Mouse (Mus musculus) liver, embryonic 12.5 days (tissue): ENCODE results near the gene Prickle4. TPM values are rescaled to one million over a fixed set of nuclear protein-coding genes. Genes with fewer than 3 reads are reported as not detected.
"Not testable (repeated sequence)": the region's sequence is repeated elsewhere in the genome, so short reads cannot be mapped to it uniquely, and the experiment has no call there.

Source experiments
- ATAC-seq: fragments of 200-750 bp; cut with Nextera tagmentation; 2 replicates; pipeline ENCODE4 v1.8.0; 2017; ENCODE audit warnings: moderate number of reproducible peaks, mild to moderate bottlenecking, moderate library complexity
- H3K27ac ChIP-seq: fragments of 300-500 bp; sonication (generic); 2 replicates; pipeline ENCODE4 v1.5.1; 2016; ENCODE audit warnings: mild to moderate bottlenecking
- H3K27me3 ChIP-seq: fragments of 300-500 bp; sonication (generic); replicated peaks from 2 replicates; pipeline ENCODE4 v1.6.1; 2016; ENCODE audit warnings: mild to moderate bottlenecking, moderate library complexity
- H3K36me3 ChIP-seq: fragments of 300-500 bp; sonication (generic); 2 replicates; pipeline ENCODE4 v1.6.1; 2016; ENCODE audit warnings: mild to moderate bottlenecking, moderate library complexity
- H3K4me1 ChIP-seq: fragments of 300-500 bp; sonication (generic); 2 replicates; pipeline ENCODE4 v1.6.1; 2016
- H3K4me2 ChIP-seq: fragments of 300-500 bp; sonication (generic); 2 replicates; pipeline ENCODE4 v1.6.1; 2016; ENCODE audit warnings: mild to moderate bottlenecking, moderate library complexity
- H3K4me3 ChIP-seq: fragments of 300-500 bp; sonication (generic); 2 replicates; pipeline ENCODE4 v1.5.1; 2016; ENCODE audit warnings: mild to moderate bottlenecking, moderate library complexity
- H3K9ac ChIP-seq: fragments of 300-500 bp; sonication (generic); 2 replicates; pipeline ENCODE4 v1.6.1; 2016; ENCODE audit warnings: mild to moderate bottlenecking, moderate library complexity
- H3K9me3 ChIP-seq: fragments of 300-500 bp; sonication (generic); replicated peaks from 2 replicates; pipeline ENCODE4 v1.6.1; 2016; ENCODE audit warnings: mild to moderate bottlenecking, moderate library complexity
- WGBS: fragments of 180-500 bp; shearing (Covaris S2); methylation state at CpG from one replicate; pipeline ENCODE4 v1.1.7; 2016; ENCODE audit not compliant: insufficient replicate concordance; 5-methylcytosine and 5-hydroxymethylcytosine counted together
- polyA plus RNA-seq: library from polyadenylated mRNA; unstranded; fragments of >200 nt; fragmentation: Nextera tagmentation; extraction: Ambion mirVana; gene quantifications from 2 replicates; pipeline ENCODE4 v1.2.1, GENCODE M21; 2016

Prickle4 gene
- polyA plus RNA-seq, 1 experiment from 2014 or later = not detected

- no peak for ATAC-seq
- H3K27ac ChIP-seq = no peak overlapping the region
- no peak overlapping the region for H3K4me3 ChIP-seq
- H3K27me3 ChIP-seq = no peaks in the 10 kb centered on the region
- no peak overlapping the region for H3K4me2 ChIP-seq
- no peaks in the 10 kb centered on the region for H3K9me3 ChIP-seq
- 74% methylated on average over 4 of the region's 4 CpGs for WGBS
- H3K9ac ChIP-seq = no peak overlapping the region
- H3K36me3 ChIP-seq = peaks cover 36% of the 10 kb centered on the region
- H3K4me1 ChIP-seq = peaks cover 5% of the 10 kb centered on the region; the same call in 1 of the 2 replicates
Observed at GRCm38 (mm10) chr17:47657901-47658300, 36.6 kb downstream of the Prickle4 start.

- 74% methylated on average over 5 of the region's 5 CpGs for WGBS
Observed at GRCm38 (mm10) chr17:47655697-47656096, 38.8 kb downstream of the Prickle4 start.

GRCm38 (mm10) chr17:47654346-47654745, 40.2 kb downstream of the Prickle4 start:
- H3K9me3 ChIP-seq, H3K9ac ChIP-seq, H3K4me1 ChIP-seq, H3K27ac ChIP-seq, H3K4me3 ChIP-seq, H3K27me3 ChIP-seq, H3K4me2 ChIP-seq, ATAC-seq: not testable (repeated sequence)
- H3K36me3 ChIP-seq = peaks cover 35% of the 10 kb centered on the region
- 89% methylated on average over 8 of the region's 8 CpGs for WGBS

More at GRCm38 (mm10) chr17:47655697-47656096, 38.8 kb downstream of the Prickle4 start:
- H3K4me3 ChIP-seq = no peak overlapping the region
- H3K4me2 ChIP-seq = no peak overlapping the region
- no peak for ATAC-seq
- H3K9me3 ChIP-seq = no peaks in the 10 kb centered on the region
- H3K27me3 ChIP-seq = no peaks in the 10 kb centered on the region
- H3K4me1 ChIP-seq = peaks cover 5% of the 10 kb centered on the region; the same call in 1 of the 2 replicates
- H3K36me3 ChIP-seq = peaks cover 42% of the 10 kb centered on the region
- H3K9ac ChIP-seq = no peak overlapping the region
- H3K27ac ChIP-seq = no peak overlapping the region

GRCm38 (mm10) chr17:47651953-47652352, 42.6 kb downstream of the Prickle4 start:
- WGBS = 82% methylated on average over 2 of the region's 2 CpGs
- Histone ChIP-seq H3K27ac (no peak overlapping the region), H3K36me3 (peaks cover 33% of the 10 kb centered on the region), H3K9ac (no peak overlapping the region), H3K4me1 (peaks cover 6% of the 10 kb centered on the region), H3K4me3 (no peak overlapping the region), H3K9me3 (no peaks in the 10 kb centered on the region), H3K27me3 (no peaks in the 10 kb centered on the region), H3K4me2 (no peak overlapping the region)
- ATAC-seq = no peak

- Histone ChIP-seq H3K4me2 (no peak overlapping the region), H3K9ac (no peak overlapping the region), H3K4me1 (peaks cover 31% of the 10 kb centered on the region), H3K27ac (no peak overlapping the region), H3K9me3 (no peaks in the 10 kb centered on the region), H3K4me3 (no peak overlapping the region), H3K27me3 (no peaks in the 10 kb centered on the region), H3K36me3 (peaks cover 19% of the 10 kb centered on the region)
- 65% methylated on average over 4 of the region's 4 CpGs for WGBS
- ATAC-seq = no peak
Observed at GRCm38 (mm10) chr17:47648966-47649365, 45.6 kb downstream of the Prickle4 start.

DNA sequence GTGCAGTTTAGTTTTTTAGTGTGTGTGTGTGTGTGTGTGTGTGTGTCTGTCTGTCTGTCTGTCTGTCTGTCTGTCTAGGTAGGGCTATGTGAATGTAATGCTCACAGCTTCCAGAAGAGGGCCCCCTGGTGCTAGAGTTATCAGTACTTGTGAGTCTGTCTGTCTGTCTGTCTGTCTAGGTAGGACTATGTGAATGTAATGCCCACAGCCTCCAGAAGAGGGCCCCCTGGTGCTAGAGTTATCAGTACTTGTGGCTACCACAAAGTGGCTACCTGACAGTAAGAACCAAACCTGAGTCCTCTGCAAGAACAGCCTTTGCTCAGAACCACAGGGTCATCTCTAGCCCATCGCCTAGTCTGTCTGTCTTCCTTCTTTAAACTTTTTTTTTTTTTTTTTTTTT, 47.9 kb downstream of the Prickle4 start:
- H3K9me3 ChIP-seq = no peaks in the 10 kb centered on the region
- 67% methylated on average over 1 of the region's 1 CpGs for WGBS
- H3K27me3 ChIP-seq = no peaks in the 10 kb centered on the region
- no peak overlapping the region for H3K27ac ChIP-seq
- peaks cover 32% of the 10 kb centered on the region for H3K4me1 ChIP-seq
- H3K9ac ChIP-seq = no peak overlapping the region
- H3K36me3 ChIP-seq = peaks cover 7% of the 10 kb centered on the region; the same call in 1 of the 2 replicates
- no peak overlapping the region for H3K4me2 ChIP-seq
- ATAC-seq = 0 out of 2 replicates have a peak, but pooled peaks have one; percentile 35
- H3K4me3 ChIP-seq = no peak overlapping the region

DNA sequence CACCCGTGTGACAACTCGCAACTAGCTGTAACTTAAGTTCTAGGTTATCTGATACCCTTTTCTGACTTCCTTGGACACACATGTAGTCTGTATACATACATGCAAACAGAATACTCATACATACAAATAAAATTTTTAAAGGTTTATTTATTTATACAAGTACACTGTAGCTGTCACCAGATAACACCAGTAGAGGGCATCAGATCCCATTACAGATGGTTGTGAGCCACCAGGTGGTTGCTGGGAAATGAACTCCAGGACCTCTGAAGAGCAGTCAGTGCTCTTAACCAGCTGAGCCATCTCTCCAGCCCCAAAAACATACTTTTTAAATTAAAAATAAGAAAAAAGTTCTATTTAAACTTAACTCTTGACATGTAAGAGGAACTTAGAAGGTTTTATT, 51.5 kb downstream of the Prickle4 start:
- WGBS = 84% methylated on average over 2 of the region's 2 CpGs
- ATAC-seq = no peak
- no peaks in the 10 kb centered on the region for H3K27me3 ChIP-seq

More for the DNA sequence above, 51.5 kb downstream of the Prickle4 start:
- H3K9ac ChIP-seq = no peak overlapping the region
- H3K4me1 ChIP-seq = peaks cover 31% of the 10 kb centered on the region
- H3K4me3 ChIP-seq = no peak overlapping the region
- 0 out of 2 replicates have a peak, but pooled peaks cover 3% of the 10 kb centered on the region for H3K36me3 ChIP-seq
- H3K9me3 ChIP-seq = no peaks in the 10 kb centered on the region
- H3K27ac ChIP-seq = no peak overlapping the region
- H3K4me2 ChIP-seq = no peak overlapping the region

Other genes with a start within 250 kb of the Prickle4 start
- gene Taf8, start 192.4 kb downstream of the Prickle4 start, polyA plus RNA-seq = 17.6 and 18.0 TPM in 2 replicates
- gene Ccnd3, start 189.7 kb downstream of the Prickle4 start, polyA plus RNA-seq = 546 and 555 TPM in 2 replicates
- gene Bysl, start 83.2 kb downstream of the Prickle4 start, polyA plus RNA-seq = 34.6 and 35.2 TPM in 2 replicates
- 31.2 and 32.6 TPM in 2 replicates for gene Med20, start 83.2 kb downstream of the Prickle4 start, polyA plus RNA-seq
- gene Gm20517, start 83.1 kb downstream of the Prickle4 start, polyA plus RNA-seq = 2.3 and 2.7 TPM in 2 replicates
- 5.0 and 6.2 TPM in 2 replicates for gene Usp49, start 64.0 kb downstream of the Prickle4 start, polyA plus RNA-seq
- 339 and 360 TPM in 2 replicates for gene Tomm6, start 6.3 kb downstream of the Prickle4 start, polyA plus RNA-seq
- gene Frs3, start 5.7 kb downstream of the Prickle4 start, polyA plus RNA-seq = 1.7 and 2.3 TPM in 2 replicates
- gene Gm21981, start 281 bp downstream of the Prickle4 start, polyA plus RNA-seq = 0.06 and 0.07 TPM in 2 replicates
- not detected in 2 replicates for gene Pgc, start 32.1 kb upstream of the Prickle4 start, polyA plus RNA-seq
- gene Tfeb, start 42.3 kb upstream of the Prickle4 start, polyA plus RNA-seq = 5.6 and 5.8 TPM in 2 replicates
- 2.8 and 3.5 TPM in 2 replicates for gene Mdfi, start 140.0 kb upstream of the Prickle4 start, polyA plus RNA-seq
- 13.7 and 13.9 TPM in 2 replicates for gene Foxp4, start 229.9 kb upstream of the Prickle4 start, polyA plus RNA-seq